Mouse (Mus musculus) frontal cortex, postnatal 25 days (tissue): ENCODE measurements around the gene Hoxb9.

Experiments used
- DNase-seq, 2 experiments: peaks; one replicate each; pipeline ENCODE4 v3.0.0; 2022; ENCODE audit warnings: low spot score in 2 of 2

The Hoxb9 gene

GRCm38 (mm10) chr11:96284774-96285734 is 13.8 kb downstream of the Hoxb9 start:
- no peak for DNase-seq

- no peak for DNase-seq
Observed at GRCm38 (mm10) chr11:96285771-96286738, 14.8 kb downstream of the Hoxb9 start, which contains the start of gene Hoxb7. Hoxb7 (plus strand) TSS chr11:96286623.

GRCm38 (mm10) chr11:96286739-96287385 is 15.6 kb downstream of the Hoxb9 start:
- DNase-seq: no peak

GRCm38 (mm10) chr11:96287411-96287810 is 16.2 kb downstream of the Hoxb9 start:
- DNase-seq: no peak

- no peak for DNase-seq
Observed at GRCm38 (mm10) chr11:96288455-96289221, 17.4 kb downstream of the Hoxb9 start.

- no peak for DNase-seq
Observed at GRCm38 (mm10) chr11:96289293-96289692, 18.0 kb downstream of the Hoxb9 start.

GRCm38 (mm10) chr11:96289837-96290236 is 18.6 kb downstream of the Hoxb9 start:
- DNase-seq: no peak

GRCm38 (mm10) chr11:96290705-96291355 is 19.6 kb downstream of the Hoxb9 start:
- no peak for DNase-seq

GRCm38 (mm10) chr11:96291681-96292564 is 20.7 kb downstream of the Hoxb9 start, which contains the start of gene Hoxb6:
Hoxb6 (plus strand) TSS chr11:96292476.
- DNase-seq: no peak

- no peak for DNase-seq
Observed at GRCm38 (mm10) chr11:96292565-96293301, 21.5 kb downstream of the Hoxb9 start.

GRCm38 (mm10) chr11:96293302-96293921 is 22.2 kb downstream of the Hoxb9 start:
- no peak for DNase-seq

- peak; percentile 39 to 40 for DNase-seq
Observed at GRCm38 (mm10) chr11:96294245-96295091, 23.2 kb downstream of the Hoxb9 start.

- no peak for DNase-seq
Observed at GRCm38 (mm10) chr11:96295092-96295835, 24.0 kb downstream of the Hoxb9 start.

- no peak for DNase-seq
Observed at GRCm38 (mm10) chr11:96296997-96297396, 25.7 kb downstream of the Hoxb9 start.

- DNase-seq: no peak
Observed at GRCm38 (mm10) chr11:96297428-96297827, 26.2 kb downstream of the Hoxb9 start.

GRCm38 (mm10) chr11:96297968-96298635 is 26.8 kb downstream of the Hoxb9 start:
- DNase-seq: no peak
